Mouse (Mus musculus) embryonic facial prominence, embryonic 15.5 days (tissue): ENCODE measurements around the gene Gtpbp2. TPM values are rescaled to one million over a fixed set of nuclear protein-coding genes. Genes with fewer than 3 reads are reported as not detected.

Experiments
- polyA plus RNA-seq: library from polyadenylated mRNA; unstranded; fragments of >200 nt; fragmentation: Nextera tagmentation; extraction: Ambion mirVana; gene quantifications from 2 replicates; pipeline ENCODE4 v1.2.1, GENCODE M21; 2015

Gene Gtpbp2
- polyA plus RNA-seq, 1 experiment from 2014 or later, result 43.3 TPM

Other genes with a start within 250 kb of the Gtpbp2 start
- gene Vegfa, start 128.7 kb upstream of the Gtpbp2 start, polyA plus RNA-seq, result 4.6 and 6.9 TPM in 2 replicates
- 124 and 134 TPM in 2 replicates for gene Mrps18a, start 50.0 kb upstream of the Gtpbp2 start, polyA plus RNA-seq
- 22.7 and 37.1 TPM in 2 replicates for gene Rsph9, start 16.8 kb upstream of the Gtpbp2 start, polyA plus RNA-seq
- gene Mad2l1bp, start 7.5 kb upstream of the Gtpbp2 start, polyA plus RNA-seq, result 31.8 and 35.1 TPM in 2 replicates
- 18.4 and 20.2 TPM in 2 replicates for gene Polh, start 41.6 kb downstream of the Gtpbp2 start, polyA plus RNA-seq
- gene Xpo5, start 41.8 kb downstream of the Gtpbp2 start, polyA plus RNA-seq, result 33.0 and 35.0 TPM in 2 replicates
- 81.3 and 83.1 TPM in 2 replicates for gene Polr1c, start 87.0 kb downstream of the Gtpbp2 start, polyA plus RNA-seq
- gene Yipf3, start 87.0 kb downstream of the Gtpbp2 start, polyA plus RNA-seq, result 141 and 147 TPM in 2 replicates
- 2.3 and 3.7 TPM in 2 replicates for gene Lrrc73, start 92.5 kb downstream of the Gtpbp2 start, polyA plus RNA-seq
- 56.0 and 64.0 TPM in 2 replicates for gene Tjap1, start 122.0 kb downstream of the Gtpbp2 start, polyA plus RNA-seq
- gene Dlk2, start 136.4 kb downstream of the Gtpbp2 start, polyA plus RNA-seq, result 16.6 and 16.8 TPM in 2 replicates
- gene Abcc10, start 167.3 kb downstream of the Gtpbp2 start, polyA plus RNA-seq, result 5.8 and 6.7 TPM in 2 replicates
- gene Zfp318, start 222.7 kb downstream of the Gtpbp2 start, polyA plus RNA-seq, result 10.7 and 11.9 TPM in 2 replicates